Mouse (Mus musculus): ENCODE data around the gene Drd5. TPM values are rescaled to one million over a fixed set of nuclear protein-coding genes. Genes with fewer than 3 reads are reported as not detected.

The Drd5 gene
- total RNA-seq (2021) = 10 to 100 TPM; 15.1 to 18.0 TPM
- long read RNA-seq, experiment 1, partial matches to known transcripts = 0 of 4 reads
- long read RNA-seq, experiment 1, other reads (novel, unspliced or antisense) = 0 of 4 reads
- long read RNA-seq, experiment 2, partial matches to known transcripts = 0 of 4 reads
- long read RNA-seq, experiment 2, other reads (novel, unspliced or antisense) = 0 of 4 reads

- peak; percentile 48 for TF ChIP-seq CTCF (conservative IDR thresholded peaks at IDR 0.05)
- H3K4me3 ChIP-seq = peak within 1 kb of the TSS; percentile 57
- DNase-seq (ENCODE audit: low spot score in 2 of 2) = no peak
- H3K27ac ChIP-seq = peak within 1 kb of the TSS; percentile 87
Observed at GRCm38 (mm10) chr5:38318966-38319786, at the start of gene Drd5. TSS of gene Drd5 (plus strand) at chr5:38319367.

GRCm38 (mm10) chr5:38270942-38271341 lies 48.2 kb upstream of the Drd5 start:
- Histone ChIP-seq H3K4me3 (no peak overlapping the region), H3K27ac (no peak overlapping the region)
- DNase-seq (ENCODE audit: low spot score in 2 of 2) = no peak
- TF ChIP-seq CTCF (conservative IDR thresholded peaks at IDR 0.05) = no peak

DNA sequence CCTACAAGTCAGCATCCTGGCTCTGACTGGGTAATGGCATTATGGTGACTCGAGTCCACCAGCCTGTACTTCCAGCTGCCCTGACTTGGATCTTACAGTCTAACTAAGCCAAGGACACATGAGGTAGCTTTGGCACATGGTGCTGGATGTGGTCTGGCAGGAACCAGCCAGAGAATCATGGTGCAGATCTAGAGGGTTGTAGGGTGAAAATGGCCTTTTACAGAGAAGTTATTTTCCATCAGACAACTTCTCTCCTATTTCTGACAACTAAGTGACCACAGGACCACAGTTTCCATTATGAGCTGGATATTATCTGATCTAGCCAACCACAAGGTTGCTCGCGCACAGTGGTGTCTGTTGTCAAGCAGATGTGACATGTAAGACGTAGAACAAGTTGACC lies 45.3 kb upstream of the Drd5 start:
- no peak for TF ChIP-seq CTCF (conservative IDR thresholded peaks at IDR 0.05)
- no peak overlapping the region for H3K4me3 ChIP-seq
- no peak for DNase-seq (ENCODE audit: low spot score in 2 of 2)
- no peak overlapping the region for H3K27ac ChIP-seq

DNA sequence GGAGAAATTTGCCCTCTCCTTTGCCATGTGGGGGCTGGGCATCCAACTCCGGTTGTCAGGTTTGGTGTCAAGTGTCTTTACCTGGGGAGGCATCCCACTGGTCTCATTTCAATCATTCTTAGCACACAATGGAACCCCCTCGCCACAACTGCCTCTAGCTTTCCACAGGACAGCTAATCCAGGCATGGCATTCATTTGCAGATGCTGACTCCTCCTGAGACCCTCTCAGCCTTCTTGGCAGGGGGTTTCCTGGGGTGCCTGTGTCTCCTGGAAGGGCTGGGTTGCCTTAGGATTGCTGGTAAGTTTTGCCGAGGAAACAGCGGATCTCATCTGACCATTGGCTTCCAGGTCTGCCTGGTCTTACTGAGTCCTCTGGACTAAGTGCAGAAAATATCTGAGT lies 43.4 kb upstream of the Drd5 start, which contains the start of gene Otop1:
Gene Otop1 (plus strand): TSS at position 202 of the 400 bp plus-strand sequence.
- no peak for TF ChIP-seq CTCF (conservative IDR thresholded peaks at IDR 0.05)
- DNase-seq (ENCODE audit: low spot score in 2 of 2) = no peak
- H3K27ac ChIP-seq = no peak within 1 kb of the TSS
- H3K4me3 ChIP-seq = no peak within 1 kb of the TSS

GRCm38 (mm10) chr5:38276451-38276850 lies 42.7 kb upstream of the Drd5 start:
- Histone ChIP-seq H3K27ac (no peak overlapping the region), H3K4me3 (no peak overlapping the region)
- no peak for DNase-seq (ENCODE audit: low spot score in 2 of 2)
- TF ChIP-seq CTCF (conservative IDR thresholded peaks at IDR 0.05) = no peak

GRCm38 (mm10) chr5:38277098-38277866 lies 41.9 kb upstream of the Drd5 start:
- no peak for TF ChIP-seq CTCF (conservative IDR thresholded peaks at IDR 0.05)
- Histone ChIP-seq H3K4me3 (no peak overlapping the region), H3K27ac (no peak overlapping the region)
- DNase-seq (ENCODE audit: low spot score in 2 of 2) = no peak

DNA sequence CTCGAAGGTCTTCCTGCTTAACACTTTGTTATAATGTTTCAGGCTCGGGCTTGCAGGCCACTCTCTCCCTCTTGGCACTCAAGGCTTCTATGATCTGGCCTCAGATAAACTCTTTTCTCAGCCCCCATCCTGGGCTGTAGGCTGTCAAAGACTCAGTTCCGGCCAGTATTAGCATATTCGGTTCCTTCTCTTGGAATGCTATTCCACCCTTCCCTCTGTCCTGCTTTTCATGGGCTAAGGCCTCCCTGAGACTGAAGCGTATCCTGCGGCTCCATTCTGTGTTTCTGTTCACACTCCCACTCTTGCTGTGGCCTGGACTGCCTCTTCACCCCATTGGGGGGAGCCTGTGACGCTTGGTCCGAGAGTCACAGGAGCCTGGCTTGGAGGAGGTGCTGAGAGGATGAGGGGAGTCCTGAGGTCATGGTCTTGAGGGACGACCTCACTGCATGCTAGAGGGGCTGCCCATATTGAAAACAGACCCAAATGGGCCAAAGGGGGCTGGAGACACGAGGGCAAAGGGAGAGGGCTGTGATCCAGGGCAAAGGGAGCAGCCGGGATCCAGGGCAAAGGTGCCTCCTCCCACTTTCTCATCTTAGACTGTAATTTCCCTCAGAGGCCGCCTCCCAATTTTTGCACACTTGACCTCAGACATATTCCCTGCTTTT lies 41.1 kb upstream of the Drd5 start:
- H3K4me3 ChIP-seq = no peak overlapping the region
- no peak overlapping the region for H3K27ac ChIP-seq
- TF ChIP-seq CTCF (conservative IDR thresholded peaks at IDR 0.05) = no peak
- DNase-seq (ENCODE audit: low spot score in 2 of 2) = no peak

- TF ChIP-seq CTCF (conservative IDR thresholded peaks at IDR 0.05) = no peak
- no peak overlapping the region for H3K27ac ChIP-seq
- no peak for DNase-seq (ENCODE audit: low spot score in 2 of 2)
- H3K4me3 ChIP-seq = no peak overlapping the region
Observed at GRCm38 (mm10) chr5:38280075-38280474, 39.1 kb upstream of the Drd5 start.

DNA sequence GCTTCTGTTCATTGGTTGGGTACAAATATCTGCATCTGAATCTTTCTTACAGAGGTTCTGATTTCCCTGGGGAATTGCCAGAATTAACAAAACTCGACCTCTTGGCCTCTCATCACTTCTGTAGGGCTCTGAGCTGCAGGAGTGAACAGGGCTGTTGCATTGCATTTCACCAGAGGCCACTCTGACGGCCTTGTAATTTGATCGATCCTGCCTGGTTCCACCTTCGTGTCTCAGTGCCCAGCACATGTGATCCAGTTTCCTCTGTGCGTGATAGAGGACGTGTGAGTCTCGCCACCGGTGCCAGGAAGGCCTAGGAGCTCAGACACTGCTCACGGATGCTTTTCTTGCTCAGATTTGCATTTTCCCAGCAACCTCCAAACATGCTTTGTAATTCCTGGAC lies 33.4 kb upstream of the Drd5 start:
- no peak for TF ChIP-seq CTCF (conservative IDR thresholded peaks at IDR 0.05)
- no peak for DNase-seq (ENCODE audit: low spot score in 2 of 2)
- no peak overlapping the region for H3K4me3 ChIP-seq
- H3K27ac ChIP-seq = no peak overlapping the region

GRCm38 (mm10) chr5:38288476-38288875 lies 30.7 kb upstream of the Drd5 start:
- no peak for TF ChIP-seq CTCF (conservative IDR thresholded peaks at IDR 0.05)
- Histone ChIP-seq H3K4me3 (no peak overlapping the region), H3K27ac (no peak overlapping the region)
- no peak for DNase-seq (ENCODE audit: low spot score in 2 of 2)

- no peak overlapping the region for H3K4me3 ChIP-seq
Observed at GRCm38 (mm10) chr5:38301761-38302411, 17.3 kb upstream of the Drd5 start.

DNA sequence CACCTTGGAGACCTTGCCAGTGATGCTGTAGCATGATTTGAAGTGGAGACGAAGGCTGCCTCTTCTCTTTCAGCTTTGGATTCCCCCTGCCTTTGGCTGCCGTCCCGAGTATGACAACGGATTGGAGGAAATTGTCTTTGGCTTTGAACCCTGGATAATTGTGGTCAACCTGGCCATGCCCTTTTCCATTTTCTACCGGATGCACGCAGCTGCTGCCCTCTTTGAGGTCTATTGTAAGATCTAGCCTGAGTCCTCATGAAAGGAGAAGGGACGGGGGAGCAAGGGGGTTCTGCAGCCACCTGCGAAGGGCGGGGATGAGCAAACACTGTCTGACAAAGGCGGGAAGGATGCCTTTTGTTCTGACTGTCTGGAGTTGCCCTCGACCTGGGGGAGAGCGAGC lies 16.5 kb upstream of the Drd5 start:
- no peak overlapping the region for H3K4me3 ChIP-seq
- no peak for TF ChIP-seq CTCF (conservative IDR thresholded peaks at IDR 0.05)
- no peak for DNase-seq (ENCODE audit: low spot score in 2 of 2)
- H3K27ac ChIP-seq = no peak overlapping the region

More at GRCm38 (mm10) chr5:38301761-38302411, 17.3 kb upstream of the Drd5 start:
- H3K27ac ChIP-seq = no peak overlapping the region
- no peak for DNase-seq (ENCODE audit: low spot score in 2 of 2)
- TF ChIP-seq CTCF (conservative IDR thresholded peaks at IDR 0.05) = no peak

Measured in layer of hippocampus, adult 2 months (tissue).